Mouse (Mus musculus) heart, adult 2 months (tissue): ENCODE measurements at regions not wholly inside any gene's neighbourhood (a gene's known extent, or its start where the extent isn't known, plus 50 kb on each side); places are given as distances from the start of the nearest gene placed in this dataset.
"Not testable (repeated sequence)": the region's sequence is repeated elsewhere in the genome, so short reads cannot be mapped to it uniquely, and the experiment has no call there.

Experiments used
- CTCF ChIP-seq: fragments of 200-600 bp; IDR thresholded peaks from 2 replicates; pipeline ENCODE4 v1.8.1; 2022; ENCODE audit warnings: antibody characterized with exemption, mild to moderate bottlenecking, moderate library complexity
- EP300 ChIP-seq: fragments of 200-500 bp; IDR thresholded peaks from 2 replicates; pipeline ENCODE4 v1.6.1; 2011; ENCODE audit warnings: low read depth, low read length, control low read depth; ENCODE audit not compliant: insufficient read depth
- POLR2A ChIP-seq: fragments of 200-500 bp; IDR thresholded peaks from 2 replicates; pipeline ENCODE4 v1.6.1; 2011; ENCODE audit warnings: mild to moderate bottlenecking, low read depth, low read length, control low read depth; ENCODE audit not compliant: insufficient read depth

DNA sequence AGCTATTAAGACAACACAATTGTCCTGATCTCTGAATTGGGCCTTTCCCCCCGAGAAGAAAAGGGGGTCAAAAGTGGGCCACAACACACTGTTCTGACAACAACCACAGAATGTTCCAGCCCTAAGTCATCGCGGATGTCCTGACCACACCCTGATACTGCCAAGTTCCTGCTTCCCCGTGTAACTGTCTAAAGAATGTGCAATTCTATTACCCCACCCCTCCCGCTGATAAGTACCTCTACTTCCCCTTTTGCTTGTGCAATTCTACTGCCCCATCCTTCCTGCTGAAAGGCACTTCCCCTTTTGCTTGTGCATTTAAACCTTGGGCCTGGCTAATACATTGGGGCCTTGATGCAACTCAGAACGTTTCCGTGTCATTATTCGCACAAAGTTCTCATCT, 323.0 kb downstream of the Bmp2 start:
- TF ChIP-seq CTCF, POLR2A, EP300: not testable (repeated sequence)
